Mouse (Mus musculus) layer of hippocampus, adult 9-10 months (tissue): ENCODE results near the gene S100pbp.

ENCODE experiments used
- DNase-seq: peaks from one replicate; pipeline ENCODE4 v3.0.0; 2022; ENCODE audit warnings: low spot score

Gene S100pbp

GRCm38 (mm10) chr4:129128582-129129338 is 60.8 kb downstream of the S100pbp start:
- no peak for DNase-seq

- no peak for DNase-seq
Measured at GRCm38 (mm10) chr4:129125736-129126451, 63.6 kb downstream of the S100pbp start.

GRCm38 (mm10) chr4:129124652-129125146 is 64.8 kb downstream of the S100pbp start:
- DNase-seq = no peak

- DNase-seq = no peak
Measured at GRCm38 (mm10) chr4:129122719-129123118, 66.8 kb downstream of the S100pbp start.

- no peak for DNase-seq
Measured at GRCm38 (mm10) chr4:129122107-129122506, 67.4 kb downstream of the S100pbp start.

- DNase-seq = no peak
Measured at GRCm38 (mm10) chr4:129121569-129122086, 67.9 kb downstream of the S100pbp start, which contains the start of gene Hpca. Gene Hpca (minus strand): TSS chr4:129122036.

- no peak for DNase-seq
Measured at GRCm38 (mm10) chr4:129120520-129121445, 68.7 kb downstream of the S100pbp start.

- no peak for DNase-seq
Measured at GRCm38 (mm10) chr4:129119708-129120107, 69.8 kb downstream of the S100pbp start.

GRCm38 (mm10) chr4:129117720-129118510 is 71.6 kb downstream of the S100pbp start:
- no peak for DNase-seq

GRCm38 (mm10) chr4:129116703-129117102 is 72.8 kb downstream of the S100pbp start:
- no peak for DNase-seq

GRCm38 (mm10) chr4:129113083-129113988 is 76.2 kb downstream of the S100pbp start:
- DNase-seq = peak; percentile 71

GRCm38 (mm10) chr4:129112231-129112630 is 77.3 kb downstream of the S100pbp start:
- DNase-seq = no peak

GRCm38 (mm10) chr4:129111350-129111749 is 78.2 kb downstream of the S100pbp start:
- no peak for DNase-seq

GRCm38 (mm10) chr4:129110804-129111203 is 78.7 kb downstream of the S100pbp start:
- DNase-seq = no peak

- no peak for DNase-seq
Measured at GRCm38 (mm10) chr4:129108624-129109023, 80.9 kb downstream of the S100pbp start.

GRCm38 (mm10) chr4:129107348-129107899 is 82.1 kb downstream of the S100pbp start:
- DNase-seq = no peak

GRCm38 (mm10) chr4:129106073-129106472 is 83.5 kb downstream of the S100pbp start:
- DNase-seq = no peak

- no peak for DNase-seq
Measured at GRCm38 (mm10) chr4:129105356-129105755, 84.2 kb downstream of the S100pbp start, which contains the start of gene Tmem54. Gene Tmem54 (plus strand): TSS chr4:129105548.

GRCm38 (mm10) chr4:129102133-129102829 is 87.2 kb downstream of the S100pbp start:
- no peak for DNase-seq
